Mouse (Mus musculus): ENCODE data around the gene Tspan15.

The Tspan15 gene

DNA sequence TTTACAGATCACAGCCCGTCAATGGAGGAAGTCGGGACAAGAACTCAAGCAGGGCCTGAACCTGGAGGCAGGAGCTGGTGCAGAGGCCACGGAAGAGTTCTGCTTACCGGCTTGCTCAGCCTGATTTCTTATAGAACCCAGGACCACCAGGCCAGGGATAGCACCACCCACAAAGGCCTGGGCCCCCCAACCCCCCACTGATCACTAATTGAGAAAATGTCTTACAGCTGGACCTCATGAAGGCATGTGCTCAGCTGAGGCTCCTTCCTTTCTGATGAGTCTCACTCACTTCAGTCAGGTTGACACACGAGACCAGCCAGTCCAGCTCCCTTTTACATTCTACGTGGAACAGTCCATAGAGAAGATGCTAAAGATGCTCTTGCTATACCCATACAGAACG lies 5.2 kb downstream of the Tspan15 start:
- DNase-seq, result no peak

DNA sequence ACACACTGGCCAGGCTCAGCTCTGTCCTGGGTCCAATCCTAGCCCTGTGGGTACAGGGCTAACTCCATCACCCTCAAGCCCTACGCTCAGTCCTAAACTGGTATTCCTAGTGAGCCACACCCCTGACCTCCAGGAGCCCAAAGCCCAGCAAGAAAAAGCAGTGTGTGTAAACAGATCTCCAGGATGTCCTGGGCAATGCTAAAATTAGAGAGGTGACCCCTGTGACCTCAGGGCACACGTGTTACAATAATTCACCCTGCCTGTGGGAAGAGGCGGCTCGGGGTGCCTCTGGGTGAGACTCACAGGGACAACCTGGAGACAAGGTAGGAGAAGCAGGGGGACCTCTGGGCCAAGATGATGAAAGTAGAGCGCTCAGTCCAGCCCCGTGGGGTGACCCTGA lies 6.8 kb downstream of the Tspan15 start:
- DNase-seq, result no peak

- DNase-seq, result no peak
These were observed 8.3 kb downstream of the Tspan15 start for GRCm38 (mm10) chr10:62222777-62223176.

DNA sequence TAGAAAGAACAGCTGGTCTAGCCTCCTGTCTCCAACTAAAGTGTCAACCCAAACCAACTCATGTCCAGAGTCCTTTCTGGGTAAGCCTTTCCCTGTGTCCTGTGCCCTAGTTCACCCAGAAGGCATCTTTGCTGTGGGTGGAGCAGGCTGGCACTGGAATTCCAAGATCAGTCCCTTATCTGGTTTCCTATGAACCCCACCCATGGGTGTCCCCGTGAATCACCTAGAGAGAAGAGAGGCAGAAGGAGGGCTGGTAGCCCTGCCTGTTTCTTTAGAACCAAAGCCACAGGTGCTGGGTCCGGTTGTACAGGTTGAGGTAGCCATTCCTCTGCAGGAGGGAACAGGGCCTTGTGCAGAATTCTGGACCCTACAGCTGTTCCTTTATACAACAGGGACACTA lies 9.4 kb downstream of the Tspan15 start:
- DNase-seq, result no peak

DNA sequence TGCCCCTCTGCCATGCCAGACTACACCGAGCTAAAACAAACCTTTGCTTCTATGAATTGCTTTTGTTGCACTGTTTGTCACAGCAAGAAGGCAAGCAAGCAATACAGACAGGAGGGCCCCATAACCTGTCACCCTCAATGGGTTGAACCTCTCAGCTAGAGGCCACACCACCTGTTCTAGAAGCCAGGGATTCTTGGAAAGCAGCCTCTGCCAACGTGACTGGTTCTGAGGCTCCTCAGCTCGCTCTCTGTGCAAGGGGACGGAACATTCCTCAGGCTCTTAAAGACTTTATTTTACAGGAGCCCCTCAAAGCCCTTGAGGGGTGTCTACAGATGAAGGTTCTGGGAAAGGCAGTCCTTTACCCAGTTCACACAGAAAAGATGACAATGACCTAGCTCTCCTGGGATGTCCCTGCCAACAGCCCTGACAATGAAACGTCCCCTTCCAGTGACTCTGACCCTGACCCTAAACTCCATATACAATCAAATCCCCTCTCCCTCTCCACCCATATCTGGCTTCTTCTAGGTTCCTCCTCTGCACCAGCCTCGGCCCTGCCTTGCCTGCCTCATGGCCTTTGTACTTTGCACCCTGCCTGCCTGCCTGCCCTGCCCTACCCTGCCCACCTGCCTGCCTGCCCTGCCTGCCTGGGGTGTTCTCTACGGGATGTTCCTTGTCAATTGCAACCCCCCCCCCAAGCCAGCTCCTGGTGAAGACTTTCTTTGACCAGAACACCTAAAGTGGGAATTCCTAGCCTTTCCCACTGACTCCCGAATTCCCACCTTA lies 10.1 kb downstream of the Tspan15 start:
- no peak for DNase-seq

DNA sequence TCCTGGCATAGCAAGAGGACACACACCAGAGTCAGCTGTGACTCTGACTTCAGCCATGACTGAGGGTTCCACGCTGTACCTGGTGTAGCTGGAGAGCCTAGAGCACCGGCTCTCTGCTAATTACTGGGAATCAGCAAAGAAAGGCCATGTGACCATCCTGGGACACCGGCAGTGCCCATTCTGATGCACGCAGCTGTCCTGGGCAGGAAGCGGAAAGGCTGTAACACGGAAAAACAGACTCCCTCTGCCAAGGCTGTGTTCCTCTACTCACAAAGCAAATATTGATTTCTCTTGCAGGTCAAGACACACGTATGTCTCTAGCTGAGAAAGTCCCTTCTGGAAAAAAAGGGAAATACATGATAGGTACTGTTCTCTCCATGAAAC lies 12.3 kb downstream of the Tspan15 start:
- DNase-seq, result no peak

DNA sequence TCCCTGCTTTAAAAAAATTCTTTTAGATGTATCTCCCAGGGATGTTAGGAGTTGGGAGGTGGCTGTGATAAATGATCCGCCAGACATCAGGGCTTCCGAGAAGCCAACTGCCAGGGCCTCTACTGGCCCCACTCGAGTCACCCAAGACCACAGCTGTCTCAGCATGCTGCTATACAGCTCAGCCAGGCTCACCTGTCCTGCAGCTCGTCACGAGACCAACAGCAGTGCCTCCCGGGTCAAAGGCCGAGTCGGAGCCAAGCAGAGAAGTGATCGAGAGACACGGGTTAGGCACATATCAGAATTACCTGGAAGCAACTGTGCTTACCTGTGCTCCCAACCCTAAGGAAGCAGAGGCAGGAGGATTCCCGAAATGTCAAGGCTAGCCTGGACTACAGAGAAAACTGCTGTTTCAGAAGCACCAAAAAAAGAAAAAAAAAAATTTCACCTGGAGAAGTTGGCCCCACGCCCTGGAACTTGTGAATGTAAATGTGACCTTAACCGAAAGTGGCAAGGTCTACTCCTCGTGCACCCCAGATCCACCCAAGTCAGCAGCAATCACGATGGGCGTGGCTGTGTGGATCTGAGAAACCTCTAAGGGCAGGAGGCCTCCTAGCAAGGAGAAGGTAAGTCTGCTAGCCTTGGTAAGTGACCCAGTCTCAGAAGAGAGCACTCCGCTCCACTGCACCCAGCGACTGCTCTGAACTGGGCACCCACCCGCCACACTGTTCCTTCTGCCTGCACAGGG lies 12.8 kb downstream of the Tspan15 start:
- no peak for DNase-seq

- DNase-seq, result no peak
These were observed 13.9 kb downstream of the Tspan15 start for GRCm38 (mm10) chr10:62217196-62217595.

GRCm38 (mm10) chr10:62216595-62216994 lies 14.5 kb downstream of the Tspan15 start:
- DNase-seq, result no peak

- no peak for DNase-seq
These were observed 15.4 kb downstream of the Tspan15 start for GRCm38 (mm10) chr10:62215633-62216032.

GRCm38 (mm10) chr10:62215169-62215616 lies 15.9 kb downstream of the Tspan15 start:
- no peak for DNase-seq

GRCm38 (mm10) chr10:62211310-62211709 lies 19.7 kb downstream of the Tspan15 start:
- DNase-seq, result no peak

- DNase-seq, result no peak
These were observed 22.7 kb downstream of the Tspan15 start for GRCm38 (mm10) chr10:62208241-62208896.

GRCm38 (mm10) chr10:62202574-62202973 lies 28.5 kb downstream of the Tspan15 start:
- peak; percentile 81 for DNase-seq

- DNase-seq, result no peak
These were observed 32.2 kb downstream of the Tspan15 start for GRCm38 (mm10) chr10:62198891-62199290.

GRCm38 (mm10) chr10:62197403-62197802 lies 33.6 kb downstream of the Tspan15 start:
- no peak for DNase-seq

DNA sequence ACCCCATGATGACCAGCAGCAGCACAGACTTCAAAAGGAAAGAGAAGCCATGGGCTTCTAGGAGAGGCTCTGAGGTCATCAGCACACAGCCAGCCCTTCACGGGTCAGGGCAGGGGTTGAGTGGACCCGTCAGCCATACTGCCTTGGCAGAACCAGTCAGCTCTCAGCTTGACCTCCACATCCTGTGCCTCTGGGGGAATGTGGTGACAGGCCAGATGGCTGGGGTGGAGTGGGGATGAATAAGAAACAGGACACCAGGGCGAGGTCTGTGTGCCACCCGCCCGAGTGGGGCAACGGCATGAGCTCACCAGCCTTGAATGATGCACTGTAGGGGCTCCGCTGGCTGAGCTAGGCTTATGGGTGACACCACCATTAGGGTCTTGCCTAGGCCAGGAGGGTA lies 35.7 kb downstream of the Tspan15 start:
- no peak for DNase-seq

DNA sequence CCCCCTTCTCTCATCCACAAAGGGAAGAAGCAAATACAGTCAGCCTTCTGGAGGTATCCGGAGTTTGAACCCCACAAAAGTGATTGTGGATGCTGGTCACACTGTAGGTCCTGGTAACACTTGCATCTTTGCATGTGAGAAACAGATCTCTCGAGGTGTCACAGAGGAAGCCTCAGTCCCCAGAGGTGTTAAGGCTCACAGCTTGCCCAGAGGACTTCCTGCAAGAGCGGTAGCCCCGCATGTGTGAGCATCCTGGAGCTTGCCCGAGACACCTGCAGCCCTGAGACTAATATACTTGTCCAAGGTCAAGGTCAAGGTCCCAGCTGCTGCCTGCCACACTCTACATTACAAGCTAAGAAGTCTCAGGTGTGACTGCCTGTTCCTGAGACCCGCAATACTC lies 36.1 kb downstream of the Tspan15 start:
- no peak for DNase-seq

DNA sequence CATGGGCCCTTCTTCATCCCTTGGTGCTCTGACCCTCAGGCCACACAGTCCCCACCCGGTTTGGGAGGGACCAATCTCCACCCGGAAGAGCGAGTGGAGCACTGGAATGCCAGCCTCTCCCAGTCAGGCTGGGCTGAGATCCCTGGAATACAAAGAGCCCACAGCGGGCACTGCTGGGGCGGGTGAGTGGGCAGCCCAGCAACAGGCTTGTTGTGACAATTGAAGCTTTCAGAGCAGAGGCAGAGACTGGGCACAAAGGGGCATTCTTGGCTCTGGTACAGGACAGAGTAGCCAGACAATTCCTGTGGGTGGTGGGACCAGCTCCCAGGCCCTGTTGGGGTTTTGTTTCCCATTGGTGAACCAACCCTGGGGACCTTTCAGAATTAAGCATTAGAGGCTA lies 36.6 kb downstream of the Tspan15 start:
- DNase-seq, result peak; percentile 88

GRCm38 (mm10) chr10:62194043-62194442 lies 37.0 kb downstream of the Tspan15 start:
- DNase-seq, result no peak

- peak; percentile 87 for DNase-seq
These were observed 38.3 kb downstream of the Tspan15 start for GRCm38 (mm10) chr10:62192701-62193157.

GRCm38 (mm10) chr10:62190821-62191220 lies 40.2 kb downstream of the Tspan15 start:
- no peak for DNase-seq

DNA sequence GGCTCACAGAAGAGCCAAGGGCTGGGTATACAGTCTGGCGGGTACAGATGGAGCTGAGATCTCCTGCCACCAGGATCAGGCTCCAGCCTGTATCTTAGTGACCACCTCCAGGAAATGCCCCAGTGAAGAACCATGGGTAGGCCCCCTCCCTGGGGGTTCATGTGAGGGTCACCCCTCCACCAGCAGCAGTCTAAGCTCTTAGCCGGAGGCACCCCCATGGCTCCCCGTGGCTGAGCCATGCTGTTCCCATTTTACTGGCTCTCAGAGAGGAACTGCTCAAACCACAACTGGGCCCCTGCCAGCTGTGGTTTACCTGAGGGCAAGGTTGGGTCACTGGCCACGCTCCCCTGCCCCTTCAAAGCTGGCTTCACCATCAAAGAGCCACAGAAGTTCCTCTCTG lies 41.1 kb downstream of the Tspan15 start:
- no peak for DNase-seq

DNA sequence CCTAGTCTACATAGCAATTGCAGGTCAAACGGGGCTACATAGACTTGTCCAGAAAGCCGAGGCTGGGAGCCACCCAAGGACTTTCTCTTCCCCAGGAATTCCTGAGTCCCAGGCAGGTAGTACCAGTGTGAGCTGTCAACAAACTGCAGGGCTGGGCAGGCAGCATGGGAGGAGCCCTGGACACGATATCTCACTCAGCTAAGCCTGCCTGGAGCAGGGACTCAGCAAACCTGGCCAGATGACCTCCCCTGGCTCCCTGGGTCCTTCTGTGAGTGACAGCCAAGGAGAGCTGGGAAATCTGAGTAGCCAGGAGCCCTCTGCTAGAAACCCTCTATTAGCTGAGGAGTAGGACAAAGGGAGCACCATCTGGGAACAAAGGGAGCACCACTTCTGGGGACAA lies 41.7 kb downstream of the Tspan15 start:
- no peak for DNase-seq
